Mouse (Mus musculus): ENCODE measurements at regions not wholly inside any gene's neighbourhood (a gene's known extent, or its start where the extent isn't known, plus 50 kb on each side); places are given as distances from the start of the nearest gene placed in this dataset.

DNA sequence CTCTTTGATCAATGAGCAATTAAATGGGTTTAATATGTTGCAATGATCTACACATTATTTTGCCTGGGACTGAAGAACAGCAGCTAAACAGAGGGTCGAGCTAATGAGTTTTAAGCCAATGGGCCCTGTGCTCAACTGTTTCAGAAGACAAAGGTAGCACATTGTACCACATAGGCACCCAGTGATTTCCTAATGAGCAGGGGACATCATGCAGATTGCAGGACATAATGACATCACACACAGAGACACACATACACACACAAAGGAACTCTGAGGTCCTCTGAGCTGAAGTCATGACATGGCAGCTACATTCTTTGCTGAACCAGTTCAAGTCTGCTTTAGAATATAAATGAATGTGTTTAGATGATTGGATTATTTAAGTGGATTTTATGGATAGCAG lies 71.9 kb downstream of the Zfp330 start:
- no peak for DNase-seq (ENCODE audit: low read depth, low spot score)
- Histone ChIP-seq H3K36me3 (ENCODE audit: control insufficient read depth, insufficient read depth, low read length, poor library complexity, severe bottlenecking) (no peaks in the 10 kb centered on the region), H3K27me3 (ENCODE audit: control insufficient read depth, insufficient read depth, low read length, poor library complexity, severe bottlenecking) (no peaks in the 10 kb centered on the region)

DNA sequence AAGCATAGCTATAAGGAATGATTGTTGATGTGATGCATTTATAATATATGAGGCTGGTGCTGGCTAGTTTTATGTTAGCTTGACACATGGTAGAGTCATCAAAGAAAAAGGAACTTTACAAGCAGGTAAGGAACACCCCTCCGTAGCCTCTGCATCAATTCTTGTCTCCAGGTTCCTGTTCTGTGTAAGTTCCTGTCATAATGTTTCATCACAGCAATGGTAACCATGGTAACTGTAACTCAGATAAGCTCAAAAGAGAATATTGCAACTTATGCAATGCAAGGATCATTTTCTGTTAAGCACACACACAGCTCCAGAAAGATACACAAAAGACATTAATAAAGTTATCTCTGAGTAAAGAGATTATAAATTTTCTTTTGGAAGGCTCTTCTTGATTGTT lies 73.5 kb downstream of the Zfp330 start:
- Histone ChIP-seq H3K27me3 (ENCODE audit: control insufficient read depth, insufficient read depth, low read length, poor library complexity, severe bottlenecking) (no peaks in the 10 kb centered on the region), H3K36me3 (ENCODE audit: control insufficient read depth, insufficient read depth, low read length, poor library complexity, severe bottlenecking) (no peaks in the 10 kb centered on the region)
- DNase-seq (ENCODE audit: low read depth, low spot score): no peak

DNA sequence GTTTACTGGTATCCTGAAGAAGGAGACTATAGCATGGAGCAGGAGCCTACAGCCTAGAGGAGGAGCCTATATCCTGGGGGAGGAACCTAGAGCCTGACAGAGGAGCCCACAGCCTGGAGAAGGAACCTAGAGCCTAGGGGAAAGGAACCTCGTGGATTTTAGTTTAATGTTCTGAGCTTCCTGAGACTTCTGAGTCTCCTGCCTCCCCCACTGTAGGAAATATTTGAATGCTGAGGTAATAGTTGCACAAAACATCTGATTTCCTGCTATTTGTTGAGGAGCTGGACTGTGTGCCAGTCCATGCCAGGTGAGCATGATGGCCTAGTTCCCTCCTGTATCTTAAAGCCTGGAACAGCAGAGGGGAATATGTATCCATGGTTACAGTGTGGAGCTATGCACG lies 74.7 kb downstream of the Zfp330 start:
- H3K36me3 ChIP-seq (ENCODE audit: control insufficient read depth, insufficient read depth, low read length, poor library complexity, severe bottlenecking): no peaks in the 10 kb centered on the region
- no peaks in the 10 kb centered on the region for H3K27me3 ChIP-seq (ENCODE audit: control insufficient read depth, insufficient read depth, low read length, poor library complexity, severe bottlenecking)
- no peak for DNase-seq (ENCODE audit: low read depth, low spot score)

DNA sequence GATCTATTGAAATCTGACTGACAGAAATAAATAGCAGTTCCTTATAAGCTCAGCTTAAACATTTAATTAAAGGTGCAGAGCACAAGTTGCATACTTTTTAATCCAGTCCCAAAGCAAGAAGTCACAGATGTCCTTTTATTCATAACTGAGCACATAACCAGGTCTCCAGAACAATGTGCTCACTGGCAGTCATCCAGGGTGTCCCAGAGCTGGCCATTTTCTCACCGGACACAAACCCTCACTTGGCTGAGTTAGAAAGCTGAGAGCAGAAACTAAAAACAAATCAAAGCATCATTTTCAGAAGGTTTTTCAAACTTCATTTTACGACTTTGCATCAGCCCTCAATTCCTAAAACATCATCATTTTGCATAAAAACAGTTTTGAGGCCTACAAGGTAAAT lies 75.9 kb downstream of the Zfp330 start:
- DNase-seq (ENCODE audit: low read depth, low spot score): no peak
- H3K27me3 ChIP-seq (ENCODE audit: control insufficient read depth, insufficient read depth, low read length, poor library complexity, severe bottlenecking): no peaks in the 10 kb centered on the region
- H3K36me3 ChIP-seq (ENCODE audit: control insufficient read depth, insufficient read depth, low read length, poor library complexity, severe bottlenecking): no peaks in the 10 kb centered on the region

DNA sequence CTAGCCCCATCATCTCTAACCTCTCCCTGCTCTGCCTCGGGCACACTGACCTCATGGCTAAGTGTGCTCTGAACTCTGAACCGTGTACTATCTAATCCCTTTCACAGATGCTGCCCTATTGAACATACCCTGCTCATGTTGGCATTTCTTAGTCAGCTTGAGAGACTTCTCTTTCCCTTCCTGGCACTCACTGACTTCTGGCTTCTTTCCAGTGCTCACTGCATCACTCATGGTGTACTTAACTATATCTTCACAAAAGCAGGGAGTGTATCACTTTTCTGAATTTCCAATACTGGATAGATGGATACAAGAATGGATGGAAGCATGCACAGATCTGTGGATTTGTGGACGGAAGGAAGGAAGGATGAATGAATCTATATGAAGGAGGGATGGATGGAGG lies 80.9 kb downstream of the Zfp330 start:
- H3K27me3 ChIP-seq (ENCODE audit: control insufficient read depth, insufficient read depth, low read length, poor library complexity, severe bottlenecking): no peaks in the 10 kb centered on the region
- H3K36me3 ChIP-seq (ENCODE audit: control insufficient read depth, insufficient read depth, low read length, poor library complexity, severe bottlenecking): no peaks in the 10 kb centered on the region
- DNase-seq (ENCODE audit: low read depth, low spot score): no peak

DNA sequence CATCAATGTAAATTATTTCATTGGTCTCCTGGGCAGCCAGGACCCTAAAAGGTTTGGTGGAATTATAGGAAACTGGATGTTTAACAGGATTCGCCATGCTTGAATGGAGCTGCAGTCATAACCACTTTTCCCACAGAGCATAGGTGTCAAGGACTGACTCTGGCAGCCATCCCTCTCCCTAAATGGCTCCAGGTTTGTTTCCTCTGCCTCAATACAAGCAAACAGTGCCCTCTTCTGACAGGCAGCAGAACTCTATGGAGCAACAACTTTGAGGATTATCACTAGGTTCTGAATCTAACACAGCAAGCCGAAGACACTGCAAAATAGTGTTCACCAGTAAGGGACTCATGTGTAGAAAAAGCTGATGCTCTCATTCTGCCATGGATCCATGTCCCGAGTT lies 84.6 kb downstream of the Zfp330 start:
- H3K36me3 ChIP-seq (ENCODE audit: control insufficient read depth, insufficient read depth, low read length, poor library complexity, severe bottlenecking): no peaks in the 10 kb centered on the region
- no peaks in the 10 kb centered on the region for H3K27me3 ChIP-seq (ENCODE audit: control insufficient read depth, insufficient read depth, low read length, poor library complexity, severe bottlenecking)
- DNase-seq (ENCODE audit: low read depth, low spot score): peak; percentile 20

DNA sequence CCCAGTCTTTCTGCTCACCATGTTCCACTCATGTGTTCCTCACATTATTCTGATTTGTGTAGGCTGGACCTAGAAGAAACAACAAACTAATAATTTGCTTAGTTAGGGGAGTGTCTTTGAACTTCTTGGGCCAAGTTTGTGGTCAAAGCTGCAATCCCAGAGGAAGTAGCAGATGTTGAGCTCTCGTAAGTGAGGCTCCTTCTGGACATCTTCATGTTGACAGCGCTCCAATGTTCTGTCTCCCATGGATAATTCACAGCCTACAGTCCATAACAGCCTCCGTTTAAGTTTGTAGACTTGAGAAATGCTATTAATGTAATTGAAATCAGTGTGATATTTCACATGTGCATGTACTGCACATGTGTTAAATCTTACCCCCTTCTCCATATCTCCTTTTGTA lies 88.0 kb downstream of the Zfp330 start:
- no peak for DNase-seq (ENCODE audit: low read depth, low spot score)
- H3K27me3 ChIP-seq (ENCODE audit: control insufficient read depth, insufficient read depth, low read length, poor library complexity, severe bottlenecking): no peaks in the 10 kb centered on the region
- H3K36me3 ChIP-seq (ENCODE audit: control insufficient read depth, insufficient read depth, low read length, poor library complexity, severe bottlenecking): no peaks in the 10 kb centered on the region

DNA sequence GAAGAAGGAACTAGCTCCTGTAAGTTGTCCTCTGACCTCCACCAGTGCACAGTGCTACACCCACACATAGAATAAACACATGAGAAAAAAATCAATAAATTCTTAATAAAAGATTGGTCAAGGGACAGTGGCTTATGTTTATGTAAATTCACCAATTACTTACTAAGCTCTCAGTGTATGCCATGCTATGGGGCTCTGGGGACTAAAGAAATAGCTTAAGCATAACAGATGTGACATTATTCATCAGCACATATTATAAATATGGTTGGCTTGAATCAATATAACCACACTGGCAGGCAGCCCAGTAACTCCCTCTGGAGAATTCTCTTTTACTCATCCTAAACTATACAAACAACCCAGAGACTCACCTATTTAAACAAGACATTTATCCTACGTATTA lies 95.2 kb downstream of the Zfp330 start:
- H3K27me3 ChIP-seq (ENCODE audit: control insufficient read depth, insufficient read depth, low read length, poor library complexity, severe bottlenecking): no peaks in the 10 kb centered on the region
- no peak for DNase-seq (ENCODE audit: low read depth, low spot score)
- no peaks in the 10 kb centered on the region for H3K36me3 ChIP-seq (ENCODE audit: control insufficient read depth, insufficient read depth, low read length, poor library complexity, severe bottlenecking)

DNA sequence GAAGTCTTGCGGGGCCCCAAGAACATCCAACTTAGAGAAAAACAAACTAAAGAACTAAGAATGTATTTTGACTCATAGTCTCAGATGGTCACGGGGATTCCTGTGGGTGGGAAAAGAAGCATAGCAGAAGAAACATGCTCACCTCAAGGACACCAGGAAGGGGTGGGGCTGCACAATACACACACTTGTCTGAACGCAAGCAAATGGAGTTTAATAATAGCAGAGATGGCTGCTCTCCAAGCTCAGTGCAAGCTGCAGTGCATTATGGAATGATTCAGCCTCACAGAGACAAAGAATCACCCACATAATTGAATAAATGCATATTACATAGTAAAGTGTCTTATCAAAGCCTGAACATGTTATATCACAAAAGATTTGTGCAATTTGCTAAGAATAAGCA lies 96.2 kb downstream of the Zfp330 start:
- DNase-seq (ENCODE audit: low read depth, low spot score): no peak
- H3K27me3 ChIP-seq (ENCODE audit: control insufficient read depth, insufficient read depth, low read length, poor library complexity, severe bottlenecking): no peaks in the 10 kb centered on the region
- no peaks in the 10 kb centered on the region for H3K36me3 ChIP-seq (ENCODE audit: control insufficient read depth, insufficient read depth, low read length, poor library complexity, severe bottlenecking)

DNA sequence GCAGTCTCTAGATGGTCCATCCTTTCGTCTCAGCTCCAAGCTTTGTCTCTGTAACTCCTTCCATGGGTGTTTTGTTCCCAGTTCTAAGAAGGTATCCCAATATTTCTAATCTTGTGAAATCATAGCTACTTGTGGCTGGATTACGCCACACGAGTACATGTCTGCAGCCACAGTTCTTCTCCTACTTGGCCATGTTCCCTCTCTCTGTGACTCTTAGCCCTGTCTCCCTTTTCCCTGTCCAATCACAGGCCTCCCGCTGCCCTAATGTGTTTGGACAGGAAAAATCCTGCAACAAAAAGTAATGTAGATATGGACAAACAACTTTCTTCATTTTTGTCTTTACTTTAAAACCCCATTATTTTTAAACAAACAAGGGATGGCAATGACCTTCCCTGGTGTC lies 104.7 kb downstream of the Zfp330 start:
- H3K36me3 ChIP-seq (ENCODE audit: control insufficient read depth, insufficient read depth, low read length, poor library complexity, severe bottlenecking): no peaks in the 10 kb centered on the region
- DNase-seq (ENCODE audit: low read depth, low spot score): no peak

DNA sequence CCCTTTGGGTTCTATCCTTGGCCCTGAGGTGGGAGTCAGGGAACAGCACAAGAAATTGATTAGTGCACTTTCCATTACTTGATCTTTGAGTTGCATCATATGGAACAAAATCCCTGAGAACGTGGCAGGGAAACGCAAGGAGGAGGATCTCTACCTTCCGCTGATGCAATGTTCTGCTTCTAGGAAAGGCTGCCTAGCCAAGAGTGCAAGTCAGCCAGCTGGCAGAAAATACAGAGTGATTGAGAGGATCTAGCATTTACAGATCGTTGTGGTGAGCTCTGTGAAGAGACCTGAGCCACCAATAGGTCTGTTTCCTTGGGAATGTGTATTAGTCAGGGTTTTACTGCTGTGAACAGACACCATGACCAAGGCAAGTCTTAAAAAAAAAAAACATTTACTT lies 108.8 kb downstream of the Zfp330 start:
- H3K36me3 ChIP-seq (ENCODE audit: control insufficient read depth, insufficient read depth, low read length, poor library complexity, severe bottlenecking): no peaks in the 10 kb centered on the region
- H3K27me3 ChIP-seq (ENCODE audit: control insufficient read depth, insufficient read depth, low read length, poor library complexity, severe bottlenecking): no peaks in the 10 kb centered on the region
- no peak for DNase-seq (ENCODE audit: low read depth, low spot score)

More for the DNA sequence above, 104.7 kb downstream of the Zfp330 start:
- no peaks in the 10 kb centered on the region for H3K27me3 ChIP-seq (ENCODE audit: control insufficient read depth, insufficient read depth, low read length, poor library complexity, severe bottlenecking)

DNA sequence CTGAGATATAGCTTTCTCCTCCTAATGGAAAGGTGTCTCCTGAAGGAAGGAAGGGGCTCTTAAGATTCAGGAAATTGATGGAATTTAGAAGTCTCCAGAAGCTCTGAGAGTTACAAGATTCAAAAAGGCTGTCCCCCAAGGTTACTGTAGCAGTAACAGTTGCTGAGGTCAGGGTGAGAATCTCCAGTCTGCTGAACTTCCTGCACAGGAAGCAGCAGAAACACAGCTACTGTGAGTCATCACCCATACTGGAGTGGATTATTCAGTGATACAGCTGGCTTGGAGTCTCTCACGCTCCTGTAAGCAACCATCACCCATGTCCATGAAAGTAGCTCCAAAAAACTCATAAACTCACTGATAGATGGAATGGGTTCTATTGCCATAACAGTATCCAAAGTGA lies 133.5 kb downstream of the Zfp330 start:
- Histone ChIP-seq H3K36me3 (ENCODE audit: control insufficient read depth, insufficient read depth, low read length, poor library complexity, severe bottlenecking) (no peaks in the 10 kb centered on the region), H3K27me3 (ENCODE audit: control insufficient read depth, insufficient read depth, low read length, poor library complexity, severe bottlenecking) (no peaks in the 10 kb centered on the region)
- DNase-seq (ENCODE audit: low read depth, low spot score): no peak

DNA sequence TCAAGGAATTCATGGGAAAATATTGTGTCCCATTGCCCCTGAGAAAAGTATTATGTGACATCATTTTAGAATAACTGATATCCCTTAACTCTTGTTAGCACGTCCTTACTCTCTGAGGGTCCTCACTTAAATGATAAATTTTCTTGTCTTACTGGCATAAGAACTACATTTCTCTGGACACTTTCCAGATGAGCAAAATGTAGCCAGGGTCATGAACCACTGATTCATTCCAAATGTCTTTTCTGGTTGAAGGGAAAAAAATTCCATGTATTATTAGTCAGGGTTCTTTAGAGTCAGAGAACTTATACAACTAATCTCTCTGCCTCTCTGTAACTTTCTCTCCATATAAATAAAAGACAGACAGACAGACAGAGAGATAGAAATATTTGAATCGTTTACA lies 143.5 kb downstream of the Zfp330 start:
- Histone ChIP-seq H3K27me3 (ENCODE audit: control insufficient read depth, insufficient read depth, low read length, poor library complexity, severe bottlenecking) (no peaks in the 10 kb centered on the region), H3K36me3 (ENCODE audit: control insufficient read depth, insufficient read depth, low read length, poor library complexity, severe bottlenecking) (no peaks in the 10 kb centered on the region)
- DNase-seq (ENCODE audit: low read depth, low spot score): no peak

DNA sequence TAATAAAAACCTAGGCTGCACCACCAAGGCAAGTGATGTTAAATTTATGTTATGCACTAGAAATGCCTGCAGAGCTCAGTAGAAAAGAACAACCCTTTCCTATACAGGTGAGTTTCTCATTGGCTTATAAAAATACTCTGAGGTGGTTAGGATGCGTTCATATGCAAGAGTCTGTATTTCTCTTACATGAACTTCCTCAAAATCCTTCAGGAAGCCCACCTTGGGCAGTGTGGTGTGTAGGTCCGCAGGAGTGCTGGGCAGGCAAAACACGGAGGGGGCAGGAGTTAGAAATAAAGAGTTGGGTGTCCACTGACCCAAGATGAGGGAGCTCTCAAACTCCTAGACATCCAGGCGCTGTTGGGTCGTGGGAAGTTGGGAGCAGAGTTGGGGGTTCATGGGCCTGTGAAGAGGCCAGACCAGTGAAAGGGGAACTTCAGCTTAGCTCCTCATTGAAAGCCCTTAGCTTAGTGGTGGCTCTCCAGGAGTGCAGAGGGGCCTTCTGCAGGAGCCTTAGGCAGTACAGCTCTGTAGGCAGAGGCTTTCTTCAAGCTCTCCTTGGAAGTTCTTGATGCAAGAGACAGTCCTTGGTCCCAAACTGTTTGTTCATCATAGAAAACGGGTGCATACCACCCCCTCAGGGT lies 150.0 kb downstream of the Zfp330 start:
- Histone ChIP-seq H3K36me3 (ENCODE audit: control insufficient read depth, insufficient read depth, low read length, poor library complexity, severe bottlenecking) (no peaks in the 10 kb centered on the region), H3K27me3 (ENCODE audit: control insufficient read depth, insufficient read depth, low read length, poor library complexity, severe bottlenecking) (no peaks in the 10 kb centered on the region)
- DNase-seq (ENCODE audit: low read depth, low spot score): no peak

DNA sequence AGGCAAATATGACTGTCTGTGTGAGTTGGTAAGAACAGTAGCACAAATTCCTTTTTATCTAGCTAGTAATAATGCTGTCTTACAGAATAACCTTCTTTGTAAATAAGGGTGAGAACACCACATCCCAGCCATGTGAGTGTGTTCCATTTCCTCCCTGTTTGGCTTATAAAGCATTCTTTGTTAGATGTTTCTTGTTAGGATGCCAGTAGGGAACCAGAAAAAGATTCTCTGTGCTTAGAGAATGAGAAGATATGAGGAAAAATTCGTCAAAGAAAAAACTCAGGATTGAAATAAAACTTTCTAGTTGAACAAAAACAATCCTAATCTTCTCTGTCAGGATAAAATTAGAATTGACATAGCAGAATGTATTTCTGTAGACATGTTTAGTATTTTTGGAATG lies 155.3 kb downstream of the Zfp330 start:
- H3K27me3 ChIP-seq (ENCODE audit: control insufficient read depth, insufficient read depth, low read length, poor library complexity, severe bottlenecking): no peaks in the 10 kb centered on the region
- no peaks in the 10 kb centered on the region for H3K36me3 ChIP-seq (ENCODE audit: control insufficient read depth, insufficient read depth, low read length, poor library complexity, severe bottlenecking)
- no peak for DNase-seq (ENCODE audit: low read depth, low spot score)

DNA sequence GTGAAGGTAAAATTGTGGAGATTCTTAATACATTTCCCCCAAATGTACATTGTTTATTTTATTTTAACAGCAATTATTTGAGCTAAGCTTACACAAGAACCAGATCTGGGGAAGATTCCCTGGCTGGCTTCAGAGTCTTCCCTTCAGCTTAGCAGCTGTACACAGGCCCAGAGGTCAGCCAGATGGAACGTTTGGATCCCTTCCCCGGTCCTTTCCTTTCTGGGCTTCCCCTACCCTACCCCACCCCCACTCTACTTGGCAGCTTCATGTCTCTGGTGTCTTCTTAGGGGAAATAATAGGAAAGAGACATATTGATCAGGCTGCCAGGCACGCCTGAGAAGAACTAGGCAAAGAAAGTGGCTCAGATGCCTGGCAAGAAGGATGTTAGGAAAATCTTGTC lies 172.4 kb downstream of the Zfp330 start:
- no peaks in the 10 kb centered on the region for H3K27me3 ChIP-seq (ENCODE audit: control insufficient read depth, insufficient read depth, low read length, poor library complexity, severe bottlenecking)
- DNase-seq (ENCODE audit: low read depth, low spot score): no peak
- no peaks in the 10 kb centered on the region for H3K36me3 ChIP-seq (ENCODE audit: control insufficient read depth, insufficient read depth, low read length, poor library complexity, severe bottlenecking)

All from splenic B cell, adult 2 months (primary cell).